Mouse (Mus musculus): Measurements from ENCODE around the gene Slc38a2.
A peak's percentile ranks its signal among the peaks of the same experiment; 100 is the strongest.

Gene Slc38a2

DNA sequence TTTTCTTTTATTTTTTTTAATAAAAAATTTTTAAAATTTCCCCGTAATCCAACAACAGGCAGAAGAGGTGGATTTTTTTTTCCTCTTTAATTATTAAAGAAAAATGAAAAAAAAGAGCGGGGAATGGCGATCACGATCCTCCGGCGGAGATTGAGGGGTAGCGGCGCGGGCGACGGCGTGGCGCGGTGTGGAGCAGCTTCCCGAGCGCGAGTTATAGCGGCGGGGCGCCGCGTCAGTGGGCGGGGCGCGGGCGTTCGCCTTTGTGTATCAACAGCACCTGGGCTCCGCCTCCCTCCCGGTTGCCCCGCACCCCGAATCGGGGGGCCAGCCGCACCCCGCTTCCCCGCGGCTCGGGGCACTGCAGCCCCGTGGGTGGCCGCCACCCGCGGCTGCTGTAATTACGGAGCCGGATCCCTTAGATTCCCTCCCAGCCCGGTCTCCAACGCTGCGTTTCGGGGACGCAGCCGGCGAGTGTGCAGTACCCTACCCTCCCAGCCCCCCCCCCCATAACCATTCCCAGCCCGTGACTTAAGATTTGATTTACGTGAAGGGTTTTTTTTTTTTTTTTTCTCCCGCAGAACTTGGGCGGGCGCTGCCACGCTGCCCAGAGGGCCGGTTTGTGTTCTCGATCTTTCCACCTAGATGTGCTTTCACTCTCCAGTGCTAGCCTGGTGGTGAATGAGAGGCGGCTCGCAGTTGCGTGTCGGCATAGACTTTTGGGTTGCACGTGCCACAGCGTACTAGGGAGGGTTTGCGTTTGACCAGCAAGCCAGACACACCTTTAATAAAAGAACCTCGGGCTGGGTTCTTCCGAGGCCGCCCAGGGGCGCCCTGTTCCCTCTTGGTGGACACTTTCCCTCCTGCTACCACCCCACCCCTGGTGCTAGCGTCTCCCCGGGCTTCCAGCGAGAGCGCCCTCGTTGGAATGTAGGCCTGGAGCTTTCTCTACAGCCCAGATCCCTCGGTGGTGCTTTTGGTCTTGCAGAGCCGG is at the start of gene Slc38a2:
TSS of gene Slc38a2 (minus strand) at position 210 of the 991 bp plus-strand sequence.
- DNase-seq (ENCODE audit: low read depth in 2 of 2, low spot score in 2 of 2) = peak; percentile 86 to 88

DNA sequence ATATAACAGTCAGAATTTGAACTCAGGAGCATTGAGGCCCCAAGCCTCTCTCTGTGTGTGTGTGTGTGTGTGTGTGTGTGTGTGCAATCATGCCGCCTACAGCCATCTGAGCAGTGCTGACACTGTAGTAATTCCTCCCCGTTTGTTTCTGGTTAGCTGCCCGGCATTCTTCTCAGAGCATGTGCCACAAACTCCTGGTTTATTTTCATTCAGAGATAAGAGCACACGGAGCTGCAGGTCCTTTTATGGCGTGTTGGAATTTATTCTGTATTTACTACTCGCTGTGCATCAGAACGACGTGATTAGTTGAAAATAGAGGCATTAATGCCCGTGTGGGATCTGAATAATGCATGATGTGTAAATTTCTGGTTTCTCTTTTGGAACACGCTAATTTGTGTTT is 49.6 kb upstream of the Slc38a2 start:
- no peak for DNase-seq (ENCODE audit: low read depth in 2 of 2, low spot score in 2 of 2)

DNA sequence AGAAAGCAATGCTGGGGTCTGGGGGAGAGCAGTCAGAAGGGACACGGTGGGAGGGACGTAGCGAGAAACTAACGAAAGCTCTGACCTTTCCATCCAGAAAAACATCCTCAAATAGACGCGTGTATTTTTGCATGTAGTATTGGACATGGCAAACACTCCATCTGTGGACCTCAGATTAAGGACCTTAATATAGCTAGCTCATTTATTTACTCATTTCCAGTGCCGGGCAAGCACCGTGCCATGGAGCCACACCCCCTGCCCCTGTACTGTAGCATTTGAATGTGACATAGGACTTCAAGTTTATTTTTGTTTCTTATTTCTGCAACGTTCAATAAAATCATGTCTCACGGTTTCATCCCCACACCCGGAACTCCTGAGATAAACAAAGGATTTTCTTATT is 48.0 kb upstream of the Slc38a2 start:
- DNase-seq (ENCODE audit: low read depth in 2 of 2, low spot score in 2 of 2) = no peak

DNA sequence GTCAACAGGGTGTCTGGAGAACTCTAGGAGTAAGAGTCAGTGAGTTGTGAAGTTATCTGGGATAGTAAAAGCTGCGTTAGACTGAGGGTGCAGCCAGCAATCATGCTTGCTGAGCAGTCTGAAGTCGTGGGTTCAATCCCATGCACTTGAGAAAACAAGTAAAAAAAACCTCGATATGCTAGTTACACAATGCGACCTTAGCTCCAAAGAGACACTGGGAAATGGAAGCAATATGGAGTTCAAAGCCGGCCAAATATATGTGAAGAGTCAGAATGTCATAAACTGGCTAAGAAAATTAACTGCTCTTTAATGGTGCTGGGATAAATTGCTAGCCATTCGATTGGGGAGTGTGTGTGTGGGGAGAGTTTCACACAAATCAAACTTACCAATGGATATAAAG is 47.5 kb upstream of the Slc38a2 start:
- no peak for DNase-seq (ENCODE audit: low read depth in 2 of 2, low spot score in 2 of 2)

DNA sequence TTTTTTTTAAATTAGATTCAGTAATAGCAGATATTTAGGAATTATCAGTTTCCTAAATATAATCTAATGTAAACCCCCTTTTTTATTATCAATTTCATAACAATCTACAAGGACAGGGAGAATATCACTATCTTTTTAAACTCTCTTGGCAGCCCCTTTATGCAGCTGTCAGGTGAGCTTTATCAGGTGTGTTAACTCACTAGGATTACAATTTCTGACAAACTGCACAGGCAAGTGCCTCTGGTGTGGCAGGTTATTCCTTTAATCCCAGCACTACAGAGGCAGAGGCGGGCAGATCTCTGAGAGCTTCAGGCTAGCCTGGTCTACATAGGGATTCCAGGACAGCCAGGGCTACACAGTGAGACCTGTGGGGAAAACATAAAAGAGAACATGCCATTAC is 45.8 kb upstream of the Slc38a2 start:
- no peak for DNase-seq (ENCODE audit: low read depth in 2 of 2, low spot score in 2 of 2)

DNA sequence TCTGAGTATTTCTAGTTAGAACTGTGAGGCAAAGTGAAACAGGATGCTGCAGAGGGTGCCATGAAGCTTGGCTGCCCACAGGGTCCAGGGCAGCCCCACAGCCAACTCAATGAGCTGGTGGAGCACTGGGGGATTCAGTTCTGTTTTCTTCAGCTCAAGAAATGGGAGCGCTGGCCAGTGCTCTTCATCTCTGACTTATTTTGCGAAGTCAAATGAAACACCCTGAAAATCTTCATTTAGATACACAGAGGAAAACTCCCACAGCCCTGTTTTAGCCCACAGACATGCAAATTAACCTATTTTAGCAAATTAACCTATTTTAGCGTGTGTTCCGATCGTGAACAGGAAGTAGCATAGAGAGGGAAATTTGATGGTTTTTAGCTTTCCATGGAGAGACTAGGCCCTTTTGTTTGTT is 45.4 kb upstream of the Slc38a2 start:
- DNase-seq (ENCODE audit: low read depth in 2 of 2, low spot score in 2 of 2) = no peak

DNA sequence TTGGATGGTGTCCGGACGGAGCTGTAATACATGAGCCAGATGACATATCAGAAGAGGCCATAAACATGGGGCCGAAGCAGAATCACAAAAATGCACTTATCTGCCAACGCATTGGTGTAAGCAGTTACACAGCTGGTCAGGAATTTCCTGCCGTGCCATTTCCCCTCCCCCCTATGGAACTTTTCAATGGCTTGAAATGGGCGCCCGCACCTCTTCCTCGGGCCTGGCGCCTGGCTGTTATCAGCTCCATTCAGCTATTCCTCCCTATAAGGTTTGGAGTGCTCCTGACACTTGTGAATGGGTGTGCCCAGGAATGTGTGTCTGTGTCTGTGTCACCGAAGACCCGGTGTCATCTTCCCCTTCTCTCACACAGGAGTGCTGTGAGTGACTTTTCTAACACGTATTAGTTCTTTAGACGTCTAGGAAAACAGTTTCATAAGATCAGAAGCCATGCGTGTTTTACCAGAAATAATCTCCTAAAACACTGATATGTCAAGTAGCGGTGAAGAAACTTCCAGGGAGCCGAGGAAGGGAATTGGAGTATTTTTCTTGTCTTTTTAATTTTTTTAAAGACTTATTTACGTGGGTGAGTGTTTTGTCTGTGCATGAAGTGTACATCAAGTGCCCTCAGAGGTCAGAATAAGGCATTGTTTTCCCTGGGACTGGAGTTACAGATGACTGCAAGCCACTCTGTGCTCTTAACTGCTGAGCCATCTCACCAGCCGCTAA is 44.8 kb upstream of the Slc38a2 start:
- no peak for DNase-seq (ENCODE audit: low read depth in 2 of 2, low spot score in 2 of 2)

DNA sequence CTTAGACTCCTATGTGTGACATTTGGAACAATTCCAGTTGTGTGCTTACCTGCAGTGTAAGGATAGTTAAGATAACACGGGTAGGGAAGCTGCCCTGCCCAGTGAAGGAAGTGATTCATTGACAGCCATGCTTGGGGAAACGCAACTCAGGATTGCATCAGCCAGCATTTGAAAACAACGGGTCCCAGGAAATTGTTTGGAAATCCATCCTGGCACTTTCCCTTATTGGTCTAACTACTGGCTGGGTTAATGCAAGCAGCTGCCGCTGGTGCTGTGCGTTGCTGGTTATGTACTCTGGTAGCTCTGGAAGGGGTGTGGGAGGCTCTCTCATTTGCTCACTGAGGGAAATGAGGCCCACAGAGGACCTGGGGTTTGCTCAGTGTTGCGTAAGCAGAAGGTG is 43.7 kb upstream of the Slc38a2 start:
- no peak for DNase-seq (ENCODE audit: low read depth in 2 of 2, low spot score in 2 of 2)

DNA sequence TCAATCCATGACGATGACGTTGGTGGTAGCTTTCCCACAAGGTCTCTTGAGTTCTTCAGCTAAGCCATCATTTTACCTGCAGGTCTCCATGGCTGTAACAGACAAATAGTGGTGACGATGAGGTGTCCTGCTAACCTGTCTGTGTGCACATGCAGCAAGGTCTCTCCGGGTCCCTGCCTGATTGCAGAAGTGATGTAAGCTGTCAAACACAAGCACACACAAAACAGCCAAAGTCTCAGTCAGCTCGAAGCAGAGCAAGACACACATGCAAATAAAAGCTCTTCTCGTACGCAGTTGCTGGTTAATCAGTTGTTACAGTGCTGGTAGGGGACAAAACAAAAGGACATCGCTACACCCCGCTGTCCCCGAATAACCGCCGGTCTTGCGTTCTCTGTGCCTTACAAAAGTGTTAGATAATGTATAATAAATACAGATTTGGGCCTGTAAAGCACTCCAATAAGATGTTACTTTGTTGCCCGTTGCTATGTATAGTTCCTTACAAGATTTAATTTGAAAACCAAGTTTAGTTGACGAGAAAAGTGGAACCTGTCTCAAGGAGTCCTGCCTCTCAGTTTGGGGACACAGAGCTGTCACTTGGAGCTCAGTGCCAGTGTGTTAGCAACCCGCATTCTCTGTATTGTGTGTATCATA is 43.2 kb upstream of the Slc38a2 start:
- DNase-seq (ENCODE audit: low read depth in 2 of 2, low spot score in 2 of 2) = no peak

DNA sequence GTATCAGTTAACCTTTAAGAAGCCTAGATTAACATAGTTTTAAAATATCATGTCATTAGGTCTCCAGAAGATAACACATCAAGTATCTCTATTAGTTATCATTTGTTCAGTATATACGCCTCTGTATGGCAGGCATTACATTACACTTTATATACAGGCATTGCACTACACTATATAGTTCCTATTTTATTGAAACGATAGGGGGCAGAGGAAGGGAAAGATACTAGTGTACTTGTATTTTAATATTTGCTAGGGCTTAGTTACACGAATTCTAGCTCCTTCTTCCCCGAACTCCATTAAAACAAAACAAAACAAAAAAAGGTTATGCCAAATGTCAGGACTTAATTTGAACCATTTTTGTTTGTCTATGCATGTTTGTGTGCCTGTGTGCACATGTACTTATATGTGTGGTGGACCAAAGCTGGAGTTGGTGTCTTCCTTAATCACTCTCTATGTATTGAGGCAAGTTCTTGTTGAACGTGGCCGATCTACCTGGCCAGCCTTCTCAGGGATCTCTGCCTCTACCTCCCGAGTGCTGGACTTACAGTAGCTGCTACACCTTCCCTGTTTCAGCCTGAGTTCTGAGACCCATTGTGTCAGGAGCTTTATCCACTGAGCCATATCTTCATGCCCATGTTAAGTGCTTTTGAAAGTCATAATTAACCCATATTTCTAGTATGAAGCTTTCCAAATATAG is 41.5 kb upstream of the Slc38a2 start:
- DNase-seq (ENCODE audit: low read depth in 2 of 2, low spot score in 2 of 2) = no peak

DNA sequence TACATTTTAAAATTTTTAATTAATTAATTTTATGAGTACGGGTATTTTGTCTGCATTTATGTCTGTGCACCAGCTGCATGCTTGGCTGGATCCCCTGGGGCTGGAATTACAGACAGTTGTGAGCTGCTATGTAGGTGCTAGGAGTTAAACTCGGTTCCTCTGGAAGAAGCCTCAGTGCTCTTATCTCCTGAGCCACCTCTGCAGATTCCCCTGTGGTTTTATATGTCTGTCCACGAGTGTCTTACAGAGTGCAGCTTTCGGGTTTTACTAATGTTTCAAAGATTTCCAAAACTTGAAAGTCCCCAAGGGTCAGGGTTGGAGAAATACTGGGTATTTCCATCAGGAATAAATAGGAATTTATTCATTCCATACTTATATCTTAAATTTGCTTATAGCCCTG is 40.6 kb upstream of the Slc38a2 start:
- no peak for DNase-seq (ENCODE audit: low read depth in 2 of 2, low spot score in 2 of 2)

DNA sequence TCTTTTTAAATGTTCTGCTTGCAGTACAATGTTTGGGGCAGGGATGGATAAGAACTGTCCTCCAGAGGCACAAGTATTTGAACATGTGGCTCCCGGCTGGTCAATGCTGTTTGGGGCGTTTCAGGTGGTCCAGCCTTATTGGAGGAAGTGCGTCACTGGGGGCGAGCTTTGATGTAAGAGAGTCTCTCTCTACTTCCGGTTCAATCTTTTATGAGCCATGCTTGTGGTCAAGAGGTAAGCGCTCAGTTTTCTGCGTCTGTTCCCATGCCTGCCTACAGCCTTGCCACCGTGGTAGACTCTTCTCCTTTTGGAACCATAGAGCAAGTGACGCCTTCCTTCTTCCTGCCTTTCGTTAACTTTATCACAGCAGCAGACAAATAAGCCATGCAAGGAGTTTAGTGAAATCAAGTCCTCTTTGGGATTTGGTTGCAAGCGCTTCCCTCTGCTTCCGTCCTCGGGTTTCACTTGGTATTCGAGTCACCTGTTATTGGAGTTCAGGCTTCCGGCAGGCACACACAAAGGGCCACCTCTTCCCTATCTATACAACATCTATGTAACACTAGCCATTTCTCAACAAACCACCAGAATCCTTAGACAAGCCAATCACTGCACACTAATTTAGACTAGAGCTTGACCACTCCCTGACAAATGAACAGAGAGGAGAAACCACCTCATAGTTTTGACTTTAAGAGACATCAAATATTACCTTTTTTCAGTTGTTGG is 37.3 kb upstream of the Slc38a2 start:
- DNase-seq (ENCODE audit: low read depth in 2 of 2, low spot score in 2 of 2) = no peak

DNA sequence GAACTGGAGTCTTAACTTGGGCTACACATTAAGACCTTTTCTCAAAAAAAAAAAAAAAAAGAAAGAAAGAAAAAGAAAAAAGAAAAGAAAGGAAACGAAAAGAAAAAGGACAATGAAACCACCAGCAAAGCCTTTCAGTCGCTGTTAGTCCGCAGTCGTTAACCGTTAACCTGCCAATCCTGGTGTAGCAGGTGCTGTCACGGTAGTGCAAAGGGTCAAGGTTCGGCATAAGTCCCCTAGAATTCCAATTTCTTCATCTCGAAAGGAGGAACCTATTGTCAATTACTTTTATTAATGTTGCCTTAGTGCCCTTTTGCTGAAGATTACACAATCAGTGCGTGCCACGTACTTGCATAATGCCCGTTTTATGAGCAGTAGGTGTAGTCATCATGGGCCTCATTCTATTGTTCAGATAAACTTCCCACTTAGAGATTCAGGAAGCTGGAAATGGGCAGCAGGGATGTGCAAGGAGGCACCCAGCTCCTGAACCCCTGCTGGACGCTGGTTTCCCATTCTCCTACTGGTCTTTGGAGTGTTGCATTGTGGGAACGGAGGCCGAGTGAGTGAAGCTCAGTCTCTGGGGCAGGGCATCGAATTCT is 36.1 kb upstream of the Slc38a2 start:
- no peak for DNase-seq (ENCODE audit: low read depth in 2 of 2, low spot score in 2 of 2)

DNA sequence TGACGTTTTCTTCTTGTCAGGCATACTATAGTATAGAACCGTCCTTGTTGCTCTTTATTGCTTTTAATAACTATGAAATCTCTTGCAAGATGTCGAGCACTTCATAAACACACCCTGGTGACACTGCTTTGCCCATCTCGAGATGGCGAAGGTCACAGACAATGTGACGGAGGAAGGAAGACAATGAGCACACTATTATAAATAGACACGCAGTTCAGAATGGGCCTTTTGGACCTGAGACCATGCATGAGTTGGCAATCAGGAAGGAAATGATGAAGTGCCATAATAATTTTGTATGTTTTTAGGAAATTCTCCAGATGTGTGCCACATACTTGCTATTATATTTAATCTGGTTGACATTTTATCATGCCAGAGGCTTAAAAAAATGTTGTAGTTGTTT is 34.9 kb upstream of the Slc38a2 start:
- DNase-seq (ENCODE audit: low read depth in 2 of 2, low spot score in 2 of 2) = no peak

DNA sequence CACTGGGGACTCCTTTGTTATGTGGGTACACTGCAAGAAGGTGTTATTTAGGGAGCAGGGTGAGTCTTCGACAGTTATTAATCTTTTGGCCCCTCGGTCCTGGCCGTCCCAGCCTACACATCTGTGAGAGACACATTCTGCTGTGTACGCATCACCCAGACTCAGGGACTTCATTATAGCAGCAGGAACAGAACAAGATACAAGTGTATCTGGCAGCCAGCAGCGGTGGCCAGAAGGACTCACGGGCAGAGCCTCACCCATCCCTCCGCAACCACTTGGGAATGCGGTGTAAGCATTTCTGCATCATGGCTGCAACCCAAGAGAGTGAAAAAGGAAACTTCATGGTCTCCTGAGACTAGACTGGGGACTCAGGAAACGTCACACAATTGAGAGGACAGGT is 30.9 kb upstream of the Slc38a2 start:
- no peak for DNase-seq (ENCODE audit: low read depth in 2 of 2, low spot score in 2 of 2)

DNA sequence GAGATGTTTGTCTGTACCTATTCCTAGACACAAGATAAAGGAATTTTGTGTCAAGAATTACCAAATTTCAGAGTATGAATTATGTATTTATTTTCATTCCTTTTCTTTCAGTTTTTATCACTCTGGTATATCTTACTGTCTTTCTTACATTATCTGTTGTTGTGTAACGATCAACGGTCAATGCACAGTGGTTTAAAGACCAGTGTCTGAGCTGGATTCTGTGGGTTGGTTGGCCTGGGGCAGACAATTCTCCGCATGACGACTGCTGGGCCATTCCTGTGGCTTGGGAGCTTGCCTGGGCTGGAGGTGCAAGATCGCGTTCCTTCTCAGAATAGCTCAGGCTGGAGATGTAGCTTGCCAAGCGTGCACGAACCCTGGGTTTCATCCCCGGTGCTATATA is 30.3 kb upstream of the Slc38a2 start:
- no peak for DNase-seq (ENCODE audit: low read depth in 2 of 2, low spot score in 2 of 2)

DNA sequence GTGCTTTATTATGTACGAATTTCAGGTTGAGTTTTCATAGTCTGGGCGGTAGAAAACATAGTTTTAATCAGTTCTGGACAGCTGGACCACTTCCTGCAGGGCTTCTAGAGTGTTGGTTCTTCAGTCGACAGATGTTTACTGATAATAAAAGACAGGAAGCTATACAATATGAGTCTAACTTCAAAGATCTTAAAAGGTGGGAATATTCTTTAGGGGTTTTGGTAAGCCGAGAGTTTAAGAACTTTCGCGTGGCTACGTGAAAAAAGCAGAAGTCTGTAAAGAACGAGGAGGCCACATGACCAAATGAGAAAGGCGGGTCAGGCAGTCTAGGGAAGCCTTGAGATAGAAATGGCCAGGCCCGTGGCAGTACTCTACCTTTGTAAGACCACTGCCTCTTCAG is 29.5 kb upstream of the Slc38a2 start:
- no peak for DNase-seq (ENCODE audit: low read depth in 2 of 2, low spot score in 2 of 2)

DNA sequence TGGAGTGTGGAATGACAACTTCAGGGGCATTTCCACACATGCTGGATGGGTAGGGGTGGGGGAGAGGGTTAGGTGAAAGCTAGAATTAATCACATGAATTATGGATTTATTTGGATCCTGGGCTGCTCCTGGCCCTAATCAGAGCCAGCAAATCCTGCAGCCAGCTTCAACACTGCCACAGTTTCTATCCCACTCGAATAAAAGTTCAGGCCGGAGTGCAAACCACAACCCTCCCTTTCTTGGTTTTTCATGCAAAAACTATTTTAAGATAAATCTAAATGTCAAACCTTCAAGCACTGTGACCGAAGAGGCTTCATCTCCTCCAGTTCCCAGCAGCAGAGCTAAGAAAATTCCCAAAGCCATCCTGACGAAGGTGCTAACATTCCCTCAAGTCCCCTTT is 28.8 kb upstream of the Slc38a2 start:
- DNase-seq (ENCODE audit: low read depth in 2 of 2, low spot score in 2 of 2) = no peak

DNA sequence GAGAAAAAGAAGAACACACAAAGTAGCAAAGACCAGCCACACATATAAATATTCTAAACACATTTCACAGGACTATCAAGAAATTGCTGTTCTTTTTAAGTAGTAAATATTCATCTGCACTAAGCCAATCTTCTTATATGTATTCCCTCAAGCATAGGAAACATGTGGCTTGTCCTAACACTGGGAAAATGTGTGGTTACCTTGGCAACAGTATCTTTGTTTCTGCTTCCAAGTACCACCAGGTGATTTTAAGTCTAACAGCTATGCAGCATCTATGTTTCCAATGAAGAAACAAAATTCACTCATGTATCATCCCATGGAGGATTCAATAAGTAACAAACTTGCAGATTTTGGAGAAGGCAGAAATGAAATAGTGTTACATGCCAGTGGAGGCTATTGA is 25.0 kb upstream of the Slc38a2 start:
- no peak for DNase-seq (ENCODE audit: low read depth in 2 of 2, low spot score in 2 of 2)

DNA sequence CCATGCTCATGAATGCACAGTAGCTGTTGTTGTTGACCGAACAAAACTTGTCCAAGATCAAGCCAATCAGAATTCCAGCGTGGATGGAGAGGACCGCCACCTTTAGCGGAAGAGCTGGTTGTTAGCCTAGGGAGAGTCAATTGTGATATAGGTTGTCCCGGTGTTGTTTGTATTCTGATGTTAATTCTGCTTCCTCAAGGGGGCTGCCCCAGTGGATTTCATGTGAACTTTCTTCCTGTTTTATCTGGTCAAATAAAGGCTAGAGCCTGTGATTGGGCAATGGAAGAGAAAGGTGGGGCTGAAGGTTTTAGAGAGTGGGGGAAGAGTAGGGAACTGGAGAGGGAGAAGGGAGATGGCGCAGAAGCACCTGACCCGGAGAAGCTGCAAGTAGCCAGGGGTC is 22.7 kb upstream of the Slc38a2 start:
- DNase-seq (ENCODE audit: low read depth in 2 of 2, low spot score in 2 of 2) = no peak

Measured in CD8-positive naive resting alpha-beta T cell, adult 2 months (primary cell).